Mouse (Mus musculus): ENCODE results near the gene Lgals9.
"Not testable (repeated sequence)": the region's sequence is repeated elsewhere in the genome, so short reads cannot be mapped to it uniquely, and the experiment has no call there.

The Lgals9 gene

DNA sequence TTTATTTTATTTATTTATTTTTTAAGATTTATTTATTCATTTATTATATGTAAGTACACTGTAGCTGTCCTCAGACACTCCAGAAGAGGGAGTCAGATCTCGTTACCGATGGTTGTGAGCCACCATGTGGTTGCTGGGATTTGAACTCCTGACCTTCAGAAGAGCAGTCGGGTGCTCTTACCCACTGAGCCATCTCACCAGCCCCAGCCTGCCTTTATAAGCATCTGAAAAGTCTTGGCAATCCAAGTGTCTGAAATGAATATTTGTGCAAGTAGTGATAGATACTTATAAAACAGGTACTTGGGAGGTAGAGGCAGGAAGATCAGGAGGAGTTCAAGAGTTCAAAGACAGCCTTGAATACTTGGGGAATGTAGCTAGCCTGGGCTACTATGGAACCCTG is 22.6 kb upstream of the Lgals9 start:
- not testable (repeated sequence) for DNase-seq (ENCODE audit: low spot score in 2 of 2)

DNA sequence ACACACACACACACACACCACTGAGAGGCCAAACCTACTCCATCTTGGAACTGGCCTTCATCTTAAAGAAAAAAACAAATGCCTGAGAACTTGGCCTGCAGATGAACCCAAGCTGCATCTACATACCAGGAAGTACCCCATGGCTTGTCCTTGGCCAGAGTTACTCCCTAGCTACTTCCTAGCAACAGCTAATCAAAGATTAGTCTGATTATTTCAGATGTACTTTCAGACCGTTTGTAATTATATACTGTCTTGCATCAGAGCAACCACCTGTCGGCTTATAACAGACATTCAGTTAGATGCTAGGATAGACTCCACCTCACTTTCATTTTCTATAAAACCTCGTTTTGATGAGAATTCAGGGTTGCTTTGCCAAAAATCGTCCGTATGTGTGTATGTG is 21.7 kb upstream of the Lgals9 start:
- DNase-seq (ENCODE audit: low spot score in 2 of 2) = no peak

DNA sequence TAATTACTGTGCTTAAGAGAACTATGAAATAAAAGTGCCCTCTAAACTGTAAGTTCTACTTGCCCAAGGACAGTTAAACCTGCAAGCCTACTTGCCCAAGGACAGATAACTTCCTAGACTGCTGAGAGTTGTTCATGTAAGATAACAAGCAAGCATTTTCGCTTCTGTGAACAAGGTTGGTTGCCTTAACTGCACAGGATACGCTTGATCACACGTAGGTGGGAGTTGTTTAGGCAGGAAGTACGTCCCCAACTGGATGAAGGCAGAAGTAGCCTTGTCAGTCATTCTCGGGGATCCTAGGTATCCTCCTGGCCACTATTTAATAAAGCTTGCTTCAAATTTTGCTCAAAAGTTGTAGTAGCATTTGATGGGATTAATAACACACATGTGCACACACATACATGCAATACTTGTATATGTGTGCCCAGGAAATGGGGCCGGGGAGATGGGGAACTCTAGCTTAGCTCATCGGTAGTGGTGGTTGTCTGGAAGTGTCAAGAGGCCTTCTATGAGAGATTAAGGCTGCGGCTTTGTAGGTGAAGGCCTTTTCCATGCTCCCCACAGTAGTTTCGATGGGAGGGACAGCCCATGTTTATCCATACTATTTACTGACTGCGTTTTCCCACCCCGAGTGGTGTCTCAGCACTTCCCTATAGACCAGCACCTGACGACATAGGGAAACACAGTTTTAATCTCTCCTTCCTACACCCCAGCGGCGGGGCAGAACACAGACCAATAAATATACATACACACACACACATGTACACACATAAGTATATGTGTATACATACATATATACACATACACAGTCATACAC is 21.0 kb upstream of the Lgals9 start:
- DNase-seq (ENCODE audit: low spot score in 2 of 2) = no peak

- no peak for DNase-seq (ENCODE audit: low spot score in 2 of 2)
Measured at GRCm38 (mm10) chr11:79003769-79004638, 19.3 kb upstream of the Lgals9 start.

DNA sequence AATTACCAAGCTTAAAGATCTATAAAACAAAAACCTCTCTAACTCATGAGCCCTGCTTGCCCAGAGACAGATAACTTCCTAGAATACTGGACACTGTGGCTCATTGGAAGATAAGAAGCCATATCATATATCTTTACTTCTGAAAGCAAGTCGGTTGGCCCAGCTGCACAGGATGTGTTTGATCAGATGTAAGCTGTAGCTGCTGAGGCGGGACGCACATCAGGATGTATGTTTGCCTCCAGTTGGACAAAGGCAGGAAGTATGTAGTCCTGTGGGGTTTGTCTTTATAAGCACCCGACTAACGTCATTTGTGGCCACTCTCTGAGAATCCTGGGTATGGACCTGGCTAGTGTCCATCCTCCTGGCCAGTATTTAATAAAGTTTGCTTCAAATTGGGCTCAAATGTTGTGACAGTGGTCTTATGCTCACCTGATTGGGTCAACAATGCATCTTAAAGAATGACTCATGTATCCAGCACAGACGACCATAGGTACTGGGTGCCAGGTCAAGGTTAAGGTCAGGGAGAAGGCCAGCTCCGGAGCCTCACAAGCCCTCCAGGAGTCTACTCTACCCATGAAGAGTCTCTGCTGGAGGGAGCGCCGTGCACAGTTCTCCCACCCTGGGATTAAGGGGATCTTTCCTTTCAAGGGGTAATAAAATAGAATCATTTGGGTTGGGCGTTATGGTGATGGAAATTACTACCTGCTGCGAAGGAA is 18.5 kb upstream of the Lgals9 start:
- no peak for DNase-seq (ENCODE audit: low spot score in 2 of 2)

DNA sequence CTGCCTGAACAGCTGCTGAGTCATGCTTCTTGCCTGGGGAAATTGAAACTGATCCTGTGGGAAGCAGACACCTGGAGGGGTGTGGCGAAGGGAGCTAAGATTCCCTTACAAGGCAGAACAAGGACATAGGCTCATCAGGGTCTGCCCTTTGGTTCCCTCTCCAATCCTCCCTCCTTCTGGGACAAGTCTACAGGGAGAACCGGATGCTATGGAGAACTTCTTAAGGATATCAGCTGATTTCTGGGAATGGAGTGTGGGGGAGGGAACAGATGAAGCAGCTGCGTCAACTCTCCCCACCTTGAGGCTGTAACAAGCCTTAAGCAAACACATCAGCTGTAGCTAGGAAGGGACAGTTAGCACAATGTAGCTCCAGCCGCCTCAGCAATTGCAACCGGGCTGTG is 17.8 kb upstream of the Lgals9 start:
- DNase-seq (ENCODE audit: low spot score in 2 of 2) = no peak

DNA sequence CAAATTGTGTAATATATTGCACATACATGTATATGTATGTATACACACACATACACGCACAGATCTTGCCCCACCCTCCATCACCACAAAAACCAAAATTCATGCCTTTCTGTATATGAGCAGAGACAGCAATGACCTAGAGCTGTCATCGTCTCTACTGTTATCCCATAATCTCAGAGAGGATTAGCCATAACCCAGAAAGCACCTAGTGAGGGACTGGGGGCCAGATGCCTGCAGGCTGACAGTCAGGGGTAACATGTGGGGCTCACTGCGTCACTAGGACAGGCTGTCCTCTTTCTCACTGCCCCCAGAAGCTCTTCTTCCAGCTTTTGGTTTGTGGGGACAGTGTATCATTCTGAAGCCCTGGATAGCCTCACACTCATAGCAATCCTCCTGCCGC is 17.1 kb upstream of the Lgals9 start:
- no peak for DNase-seq (ENCODE audit: low spot score in 2 of 2)

DNA sequence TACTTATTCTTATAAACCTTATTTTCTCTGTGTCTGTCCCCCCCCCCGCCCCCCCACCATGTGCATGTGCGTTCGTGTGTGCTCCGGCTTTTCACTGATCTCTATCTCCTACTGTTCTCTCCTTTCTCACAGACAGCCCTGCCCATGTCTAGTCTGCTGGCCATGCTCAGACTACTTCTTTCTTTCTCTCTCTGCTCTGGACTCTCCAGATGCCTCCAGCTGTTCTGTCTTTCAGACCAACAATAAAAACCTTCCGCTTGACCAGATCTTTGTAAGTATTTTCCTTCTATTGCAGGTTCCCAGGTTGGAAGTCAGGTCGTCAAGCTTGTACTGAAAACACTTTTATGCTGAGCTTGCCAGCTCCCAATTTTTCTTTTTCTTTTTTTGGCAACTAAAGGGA is 14.4 kb upstream of the Lgals9 start:
- no peak for DNase-seq (ENCODE audit: low spot score in 2 of 2)

GRCm38 (mm10) chr11:78990875-78991543 is 6.3 kb upstream of the Lgals9 start:
- not testable (repeated sequence) for DNase-seq (ENCODE audit: low spot score in 2 of 2)

GRCm38 (mm10) chr11:78990096-78990495 is 5.3 kb upstream of the Lgals9 start:
- no peak for DNase-seq (ENCODE audit: low spot score in 2 of 2)

- DNase-seq (ENCODE audit: low spot score in 2 of 2) = not testable (repeated sequence)
Measured at GRCm38 (mm10) chr11:78989206-78989605, 4.5 kb upstream of the Lgals9 start.

GRCm38 (mm10) chr11:78986311-78987002 is 1.7 kb upstream of the Lgals9 start:
- DNase-seq (ENCODE audit: low spot score in 2 of 2) = no peak

- no peak for DNase-seq (ENCODE audit: low spot score in 2 of 2)
Measured at GRCm38 (mm10) chr11:78985505-78985904, 759 bp upstream of the Lgals9 start.

DNA sequence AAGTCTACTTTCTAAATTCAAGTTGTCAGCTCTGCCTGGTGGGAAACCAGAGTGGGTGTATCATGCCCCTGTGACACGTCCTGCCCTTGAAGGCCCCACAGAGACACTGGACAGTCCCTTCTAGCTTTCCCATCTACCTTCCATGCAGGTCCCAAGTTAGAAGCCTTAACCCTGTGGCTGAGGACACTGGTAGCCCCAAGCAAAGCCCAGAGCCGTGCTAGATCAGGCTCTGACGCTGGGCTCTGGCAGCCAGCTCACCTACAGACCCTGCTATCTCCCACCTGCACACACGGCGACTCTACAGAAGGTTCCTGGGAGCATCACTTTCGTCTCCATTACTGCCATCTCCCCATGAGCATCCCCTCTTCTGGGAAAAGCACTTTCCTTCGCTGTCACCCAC is 1.2 kb downstream of the Lgals9 start:
- DNase-seq (ENCODE audit: low spot score in 2 of 2) = no peak

- no peak for DNase-seq (ENCODE audit: low spot score in 2 of 2)
Measured at GRCm38 (mm10) chr11:78982513-78983291, 2.0 kb downstream of the Lgals9 start.

DNA sequence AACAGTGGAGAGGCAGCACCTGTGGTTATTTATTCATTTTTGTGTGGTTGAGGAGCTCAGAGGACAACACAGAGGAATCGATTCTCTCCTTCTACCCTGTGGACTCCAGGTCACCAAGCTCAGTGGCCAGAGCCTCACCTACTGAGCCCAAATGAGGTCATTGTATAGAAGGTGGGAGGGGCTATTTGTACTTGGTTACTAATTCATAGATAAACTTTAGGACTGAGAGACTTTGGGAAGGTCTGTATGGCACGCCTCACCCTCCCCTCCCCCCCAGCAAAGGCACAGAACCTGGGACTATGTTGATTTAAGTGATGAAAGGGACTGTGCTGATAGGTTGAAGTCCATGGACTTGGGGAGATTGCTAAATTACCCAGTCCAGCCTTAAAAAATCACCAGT is 2.7 kb downstream of the Lgals9 start:
- no peak for DNase-seq (ENCODE audit: low spot score in 2 of 2)

DNA sequence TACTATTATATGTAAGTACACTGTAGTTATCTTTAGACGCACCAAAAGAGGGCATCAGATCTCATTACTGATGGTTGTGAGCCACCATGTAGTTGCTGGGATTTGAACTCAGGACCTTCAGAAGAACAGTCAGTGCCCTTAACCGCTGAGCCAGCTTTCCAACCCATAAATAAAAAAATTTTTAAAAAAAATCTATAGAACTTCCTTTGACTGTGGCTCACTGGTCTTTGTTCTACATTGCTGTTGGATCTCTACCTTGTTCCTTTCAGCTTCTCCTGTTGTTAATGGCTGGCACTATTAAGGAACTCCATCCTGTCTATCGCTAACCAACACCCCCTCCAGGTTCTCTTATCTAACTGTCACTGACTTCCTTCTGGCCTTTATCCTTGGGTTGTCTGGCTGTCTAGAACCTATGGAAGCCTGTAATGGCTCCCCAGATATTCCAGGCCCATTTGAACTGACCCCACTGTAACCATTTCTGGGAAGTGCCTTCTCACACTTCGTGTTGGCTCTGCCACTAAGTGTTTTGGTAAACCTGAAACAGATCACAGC is 4.6 kb downstream of the Lgals9 start:
- DNase-seq (ENCODE audit: low spot score in 2 of 2) = no peak

- DNase-seq (ENCODE audit: low spot score in 2 of 2) = no peak
Measured at GRCm38 (mm10) chr11:78978176-78979019, 6.3 kb downstream of the Lgals9 start.

Data from cerebellum, postnatal 4 days (tissue).